Mouse (Mus musculus) myocyte (in vitro differentiated cells): Measurements from ENCODE around the gene Neurl1a. TPM values are rescaled to one million over a fixed set of nuclear protein-coding genes. Genes with fewer than 3 reads are reported as not detected.

Experiments
- H3K27me3 ChIP-seq: one replicate; pipeline ENCODE4 v1.6.1; 2011; ENCODE audit not compliant: control insufficient read depth, insufficient read depth, insufficient read length
- H3K36me3 ChIP-seq: one replicate; pipeline ENCODE4 v1.6.1; 2011; ENCODE audit not compliant: control insufficient read depth, insufficient read depth
- H3K4me2 ChIP-seq: one replicate; pipeline ENCODE4 v1.6.1; 2011; ENCODE audit warnings: low read depth, control low read depth
- H3K4me3 ChIP-seq: one replicate; pipeline ENCODE4 v1.5.1; 2011; ENCODE audit warnings: mild to moderate bottlenecking, control low read depth, moderate library complexity
- H3K79me2 ChIP-seq: one replicate; pipeline ENCODE4 v1.6.1; 2011; ENCODE audit not compliant: control insufficient read depth, insufficient read depth
- H3ac ChIP-seq: one replicate; pipeline ENCODE4 v1.6.1; 2011; ENCODE audit not compliant: control insufficient read depth, insufficient read length
- CEBPB ChIP-seq: IDR thresholded peaks from 2 replicates; pipeline ENCODE4 v1.6.1; 2011; ENCODE audit warnings: mild to moderate bottlenecking, moderate library complexity; ENCODE audit not compliant: poor library complexity, insufficient read depth, severe bottlenecking
- E2F4 ChIP-seq: IDR thresholded peaks from one replicate; pipeline ENCODE4 v1.6.1; 2011; ENCODE audit warnings: mild to moderate bottlenecking, control low read depth, moderate library complexity; ENCODE audit not compliant: insufficient read depth
- MAX ChIP-seq: IDR thresholded peaks from one replicate; pipeline ENCODE4 v1.6.1; 2011; ENCODE audit warnings: low read depth, mild to moderate bottlenecking, control low read depth
- MYOD1 ChIP-seq, 3 experiments: IDR thresholded peaks; one replicate each; pipeline ENCODE4 v1.6.1; 2011; ENCODE audit warnings: control low read depth in 2 of 3, low read depth in 2 of 3, mild to moderate bottlenecking in 2 of 3, moderate library complexity in 1 of 3; ENCODE audit not compliant: insufficient read length in 2 of 3, control insufficient read depth in 1 of 3
- MYOG ChIP-seq, 3 experiments: IDR thresholded peaks; one replicate each; pipeline ENCODE4 v1.6.1; 2011; ENCODE audit warnings: control low read depth in 2 of 3, low read depth in 2 of 3, mild to moderate bottlenecking in 2 of 3; ENCODE audit not compliant: insufficient read length in 2 of 3, control insufficient read depth in 1 of 3, insufficient read depth in 1 of 3
- POLR2A ChIP-seq: IDR thresholded peaks from one replicate; pipeline ENCODE4 v1.6.1; 2011; ENCODE audit warnings: low read depth, mild to moderate bottlenecking, control low read depth, moderate library complexity; ENCODE audit not compliant: insufficient read length
- POLR2AphosphoS2 ChIP-seq: IDR thresholded peaks from one replicate; pipeline ENCODE4 v1.6.1; 2011; ENCODE audit warnings: low read depth, control low read depth; ENCODE audit not compliant: insufficient read length
- REST ChIP-seq: IDR thresholded peaks from one replicate; pipeline ENCODE4 v1.6.1; 2011; ENCODE audit warnings: mild to moderate bottlenecking, control low read depth, moderate library complexity; ENCODE audit not compliant: insufficient read depth, insufficient read length
- SRF ChIP-seq: IDR thresholded peaks from one replicate; pipeline ENCODE4 v1.6.1; 2011; ENCODE audit warnings: low read depth; ENCODE audit not compliant: control insufficient read depth, insufficient read length
- TCF12 ChIP-seq: IDR thresholded peaks from one replicate; pipeline ENCODE4 v1.6.1; 2011; ENCODE audit warnings: mild to moderate bottlenecking, control low read depth; ENCODE audit not compliant: poor library complexity, insufficient read depth, severe bottlenecking
- TCF3 ChIP-seq: IDR thresholded peaks from one replicate; pipeline ENCODE4 v1.6.1; 2011; ENCODE audit warnings: low read depth, control low read depth; ENCODE audit not compliant: insufficient read length
- USF1 ChIP-seq: IDR thresholded peaks from one replicate; pipeline ENCODE4 v1.6.1; 2011; ENCODE audit warnings: low read depth, mild to moderate bottlenecking, control low read depth, moderate library complexity
- polyA plus RNA-seq: library from polyadenylated mRNA; unstranded; fragments of >200 nt; fragmentation: generic; extraction: Trizol; gene quantifications from one replicate; pipeline ENCODE4 v1.2.1, GENCODE M21; 2012; ENCODE audit warnings: missing spikeins

Gene Neurl1a
- polyA plus RNA-seq, 1 experiment, result 120 TPM

DNA sequence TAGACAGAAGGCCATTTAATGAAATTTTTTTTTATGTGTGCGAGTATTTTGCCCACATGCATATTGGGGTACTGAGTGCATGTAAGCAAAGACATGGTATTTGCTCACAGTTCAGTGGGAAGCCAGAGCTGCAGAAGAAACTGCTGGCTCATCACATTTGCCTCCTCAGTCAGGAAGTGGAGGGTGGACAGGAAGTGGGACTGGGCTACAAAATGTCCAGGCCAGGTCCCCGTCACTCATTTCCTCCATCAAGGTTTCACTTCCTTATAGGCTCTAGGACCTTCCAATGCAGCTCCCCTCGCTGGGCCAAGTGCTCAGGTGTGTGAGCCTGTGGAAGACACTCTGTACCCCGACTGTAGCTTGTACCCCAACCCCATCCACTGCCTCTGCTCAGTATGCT is 46.1 kb downstream of the Neurl1a start:
- TF ChIP-seq TCF12 (no peak), POLR2A (no peak), CEBPB (no peak), MYOD1 (IDR thresholded peaks at IDR 0.05; ENCODE audit: control insufficient read depth in 1 of 3, insufficient read length in 2 of 3, low read depth in 2 of 3) (no peak), SRF (no peak), MAX (no peak), POLR2AphosphoS2 (no peak)

GRCm38 (mm10) chr19:47225791-47226190 is 47.2 kb downstream of the Neurl1a start:
- H3K36me3 ChIP-seq, result no peaks in the 10 kb centered on the region
- TF ChIP-seq MYOD1 (IDR thresholded peaks at IDR 0.05; ENCODE audit: control insufficient read depth in 1 of 3, insufficient read length in 2 of 3, low read depth in 2 of 3) (peak in 1 of 3 experiments; percentile 27), MYOG (IDR thresholded peaks at IDR 0.05; ENCODE audit: control insufficient read depth in 1 of 3, insufficient read depth in 1 of 3, insufficient read length in 2 of 3, low read depth in 2 of 3) (peak in 1 of 3 experiments; percentile 4), POLR2AphosphoS2 (no peak)
- no peak overlapping the region for H3K4me2 ChIP-seq
- peaks cover 14% of the 10 kb centered on the region for H3K79me2 ChIP-seq
- no peak overlapping the region for H3K4me3 ChIP-seq
- no peaks in the 10 kb centered on the region for H3K27me3 ChIP-seq
- no peak overlapping the region for H3ac ChIP-seq

More for the DNA sequence above, 46.1 kb downstream of the Neurl1a start:
- no peak overlapping the region for H3K4me2 ChIP-seq
- H3K79me2 ChIP-seq, result peaks cover 4% of the 10 kb centered on the region
- no peak overlapping the region for H3ac ChIP-seq
- H3K36me3 ChIP-seq, result no peaks in the 10 kb centered on the region
- no peaks in the 10 kb centered on the region for H3K27me3 ChIP-seq
- H3K4me3 ChIP-seq, result no peak overlapping the region

- peak overlapping the region; percentile 73 for H3K4me2 ChIP-seq
- peak overlapping the region; percentile 38 for H3K4me3 ChIP-seq
- peaks cover 30% of the 10 kb centered on the region for H3K79me2 ChIP-seq
- H3ac ChIP-seq, result peak overlapping the region; percentile 11
- no peaks in the 10 kb centered on the region for H3K36me3 ChIP-seq
- TF ChIP-seq CEBPB (no peak), E2F4 (no peak), TCF3 (no peak), USF1 (no peak), SRF (no peak), POLR2AphosphoS2 (no peak), MYOD1 (IDR thresholded peaks at IDR 0.05; ENCODE audit: control insufficient read depth in 1 of 3, insufficient read length in 2 of 3, low read depth in 2 of 3) (peak in 1 of 3 experiments; percentile 62), POLR2A (peak; percentile 65), MAX (no peak), MYOG (IDR thresholded peaks at IDR 0.05; ENCODE audit: control insufficient read depth in 1 of 3, insufficient read depth in 1 of 3, insufficient read length in 2 of 3, low read depth in 2 of 3) (peak in 2 of 3 experiments; percentile 48 to 73), TCF12 (no peak), REST (no peak)
- H3K27me3 ChIP-seq, result no peaks in the 10 kb centered on the region
Observed at GRCm38 (mm10) chr19:47228725-47229252, 50.2 kb downstream of the Neurl1a start.

DNA sequence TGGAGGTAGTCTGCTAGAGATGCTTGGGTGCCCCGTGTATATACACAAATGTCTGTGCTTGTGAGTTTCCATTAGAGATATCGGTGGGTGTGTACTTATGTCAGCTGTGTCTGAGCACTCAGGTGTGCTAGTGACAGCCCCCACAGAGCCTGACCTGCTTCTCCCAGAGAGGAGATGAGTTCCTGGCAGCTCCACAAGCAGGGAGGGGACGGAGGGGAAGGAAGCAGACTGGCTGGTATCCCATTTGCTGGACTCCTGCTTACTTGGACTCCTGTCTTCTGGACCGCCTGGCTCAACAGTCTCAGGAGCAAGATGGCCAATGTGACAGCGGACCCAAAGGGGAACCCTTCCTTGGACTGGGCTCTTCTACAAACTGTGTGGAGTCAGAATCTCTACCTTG is 50.8 kb downstream of the Neurl1a start:
- Histone ChIP-seq H3ac (peak overlapping the region; percentile 11), H3K4me2 (peak overlapping the region; percentile 73), H3K27me3 (no peaks in the 10 kb centered on the region), H3K4me3 (peak overlapping the region; percentile 38), H3K36me3 (no peaks in the 10 kb centered on the region), H3K79me2 (peaks cover 30% of the 10 kb centered on the region)
- TF ChIP-seq MYOG (IDR thresholded peaks at IDR 0.05; ENCODE audit: control insufficient read depth in 1 of 3, insufficient read depth in 1 of 3, insufficient read length in 2 of 3, low read depth in 2 of 3), result no peak
- TF ChIP-seq USF1, result no peak
- TF ChIP-seq TCF3, result no peak

DNA sequence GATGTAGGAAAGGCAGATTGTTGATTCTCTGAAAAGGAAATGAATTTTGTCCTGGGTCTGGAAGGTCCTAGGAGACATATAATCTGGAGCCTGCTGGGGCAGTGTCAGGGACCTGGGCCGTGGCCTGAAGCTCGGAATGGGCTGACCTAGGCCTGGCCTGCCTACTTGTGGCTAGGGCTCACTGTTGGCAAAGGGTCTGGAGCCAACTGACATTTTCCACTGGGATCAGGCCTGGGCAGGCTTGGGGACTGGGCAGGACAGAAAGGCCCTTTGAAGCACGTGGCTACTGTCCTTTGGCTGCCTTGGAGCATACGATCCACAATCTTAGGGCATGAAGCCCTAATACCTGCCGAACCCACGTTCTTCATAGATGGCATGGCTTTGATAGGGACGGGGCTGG is 51.5 kb downstream of the Neurl1a start:
- Histone ChIP-seq H3K4me2 (peak overlapping the region; percentile 73), H3K27me3 (no peaks in the 10 kb centered on the region), H3K79me2 (peaks cover 32% of the 10 kb centered on the region), H3ac (peak overlapping the region; percentile 10), H3K4me3 (peak overlapping the region; percentile 38), H3K36me3 (no peaks in the 10 kb centered on the region)
- TF ChIP-seq TCF12 (no peak), POLR2AphosphoS2 (peak; percentile 6)

DNA sequence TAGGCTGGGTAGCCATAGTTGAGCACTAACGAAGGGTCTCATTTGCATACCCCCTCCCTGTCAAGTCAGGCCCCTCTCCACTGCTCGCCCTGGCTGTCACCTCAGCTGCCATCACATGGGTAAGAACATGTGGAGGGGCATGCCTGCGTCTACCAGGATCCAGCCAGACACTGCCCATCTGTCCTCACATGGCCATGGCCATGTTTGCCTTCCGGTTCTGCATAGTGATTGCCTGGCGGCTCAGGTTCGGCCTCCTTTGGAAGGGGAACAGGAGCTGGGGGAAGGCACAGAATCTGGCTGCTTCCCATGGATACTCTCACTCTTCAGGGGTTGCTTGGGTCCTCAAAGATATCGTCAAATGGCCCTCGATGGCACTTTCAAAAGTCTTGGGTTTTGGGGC is 52.1 kb downstream of the Neurl1a start:
- Histone ChIP-seq H3K4me2 (peak overlapping the region; percentile 73), H3K36me3 (no peaks in the 10 kb centered on the region), H3K4me3 (peak overlapping the region; percentile 38), H3K79me2 (peaks cover 38% of the 10 kb centered on the region), H3K27me3 (no peaks in the 10 kb centered on the region), H3ac (peak overlapping the region; percentile 10)
- TF ChIP-seq CEBPB (no peak), SRF (no peak), POLR2A (peak; percentile 33), MYOD1 (IDR thresholded peaks at IDR 0.05; ENCODE audit: control insufficient read depth in 1 of 3, insufficient read length in 2 of 3, low read depth in 2 of 3) (no peak), USF1 (no peak), E2F4 (no peak), REST (no peak), TCF12 (no peak), MYOG (IDR thresholded peaks at IDR 0.05; ENCODE audit: control insufficient read depth in 1 of 3, insufficient read depth in 1 of 3, insufficient read length in 2 of 3, low read depth in 2 of 3) (peak in 1 of 3 experiments; percentile 8)
